Mouse (Mus musculus) heart, embryonic 12.5 days (tissue): ENCODE data around the gene Dhx33. TPM values are rescaled to one million over a fixed set of nuclear protein-coding genes. Genes with fewer than 3 reads are reported as not detected.

Source experiments
- ATAC-seq: fragments of 200-750 bp; cut with Nextera tagmentation; 2 replicates; pipeline ENCODE4 v1.8.0; 2017; ENCODE audit warnings: moderate TSS enrichment, moderate library complexity; ENCODE audit not compliant: insufficient number of reproducible peaks, low FRiP score
- H3K27ac ChIP-seq: fragments of 300-500 bp; sonication (generic); 2 replicates; pipeline ENCODE4 v1.5.1; 2016; ENCODE audit warnings: mild to moderate bottlenecking, moderate library complexity; ENCODE audit not compliant: poor library complexity, severe bottlenecking
- H3K27me3 ChIP-seq: fragments of 300-500 bp; sonication (generic); replicated peaks from 2 replicates; pipeline ENCODE4 v1.6.1; 2016; ENCODE audit warnings: mild to moderate bottlenecking, moderate library complexity
- H3K36me3 ChIP-seq: fragments of 300-500 bp; sonication (generic); 2 replicates; pipeline ENCODE4 v1.6.1; 2016; ENCODE audit warnings: mild to moderate bottlenecking, moderate library complexity
- H3K4me1 ChIP-seq: fragments of 300-500 bp; sonication (generic); replicated peaks from 2 replicates; pipeline ENCODE4 v1.6.1; 2016; ENCODE audit warnings: mild to moderate bottlenecking
- H3K4me2 ChIP-seq: fragments of 300-500 bp; sonication (generic); 2 replicates; pipeline ENCODE4 v1.6.1; 2016; ENCODE audit warnings: mild to moderate bottlenecking, moderate library complexity
- H3K4me3 ChIP-seq: fragments of 300-500 bp; sonication (generic); 2 replicates; pipeline ENCODE4 v1.5.1; 2016; ENCODE audit warnings: mild to moderate bottlenecking
- H3K9ac ChIP-seq: fragments of 300-500 bp; sonication (generic); 2 replicates; pipeline ENCODE4 v1.6.1; 2016; ENCODE audit warnings: mild to moderate bottlenecking, moderate library complexity
- H3K9me3 ChIP-seq: fragments of 300-500 bp; sonication (generic); replicated peaks from 2 replicates; pipeline ENCODE4 v1.6.1; 2016; ENCODE audit warnings: mild to moderate bottlenecking, moderate library complexity
- WGBS: fragments of 180-500 bp; shearing (Covaris S2); methylation state at CpG from one replicate; pipeline ENCODE4 v1.1.7; 2016; 5-methylcytosine and 5-hydroxymethylcytosine counted together
- polyA plus RNA-seq: library from polyadenylated mRNA; unstranded; fragments of >200 nt; fragmentation: Nextera tagmentation; extraction: Ambion mirVana; gene quantifications from 2 replicates; pipeline ENCODE4 v1.2.1, GENCODE M21; 2016

Dhx33 gene
- polyA plus RNA-seq, 1 experiment from 2014 or later, result 18.8 TPM

- no peak overlapping the region for H3K4me3 ChIP-seq
- no peaks in the 10 kb centered on the region for H3K9me3 ChIP-seq
- no peak overlapping the region for H3K4me2 ChIP-seq
- H3K36me3 ChIP-seq, result peaks cover 92% of the 10 kb centered on the region
- no peaks in the 10 kb centered on the region for H3K27me3 ChIP-seq
- H3K27ac ChIP-seq, result no peak overlapping the region
- no peak overlapping the region for H3K9ac ChIP-seq
- WGBS, result 76% methylated on average over 5 of the region's 5 CpGs
- no peaks in the 10 kb centered on the region for H3K4me1 ChIP-seq
- no peak for ATAC-seq
These were observed 43.3 kb downstream of the Dhx33 start for GRCm38 (mm10) chr11:70960786-70961554.

GRCm38 (mm10) chr11:70954711-70955110 lies 49.5 kb downstream of the Dhx33 start:
- no peak overlapping the region for H3K27ac ChIP-seq
- H3K9ac ChIP-seq, result no peak overlapping the region
- H3K4me1 ChIP-seq, result no peaks in the 10 kb centered on the region
- peaks cover 91% of the 10 kb centered on the region for H3K36me3 ChIP-seq
- H3K4me3 ChIP-seq, result no peak overlapping the region
- no peak overlapping the region for H3K4me2 ChIP-seq
- no peaks in the 10 kb centered on the region for H3K9me3 ChIP-seq
- WGBS, result 85% methylated on average over 4 of the region's 4 CpGs
- no peaks in the 10 kb centered on the region for H3K27me3 ChIP-seq
- no peak for ATAC-seq

- H3K27ac ChIP-seq, result no peak overlapping the region
- H3K4me2 ChIP-seq, result no peak overlapping the region
- no peaks in the 10 kb centered on the region for H3K4me1 ChIP-seq
- 84% methylated on average over 4 of the region's 4 CpGs for WGBS
- H3K9me3 ChIP-seq, result no peaks in the 10 kb centered on the region
- H3K9ac ChIP-seq, result no peak overlapping the region
- ATAC-seq, result no peak
- peaks cover 91% of the 10 kb centered on the region for H3K36me3 ChIP-seq
- H3K4me3 ChIP-seq, result no peak overlapping the region
- H3K27me3 ChIP-seq, result no peaks in the 10 kb centered on the region
These were observed 59.1 kb downstream of the Dhx33 start for GRCm38 (mm10) chr11:70944935-70945817.

- no peak overlapping the region for H3K4me2 ChIP-seq
- peaks cover 91% of the 10 kb centered on the region for H3K36me3 ChIP-seq
These were observed 60.6 kb downstream of the Dhx33 start for GRCm38 (mm10) chr11:70943651-70944050.

GRCm38 (mm10) chr11:70942596-70942995 lies 61.6 kb downstream of the Dhx33 start:
- ATAC-seq, result no peak
- Histone ChIP-seq H3K9ac (no peak overlapping the region), H3K36me3 (peaks cover 89% of the 10 kb centered on the region), H3K4me3 (no peak overlapping the region), H3K4me1 (no peaks in the 10 kb centered on the region), H3K27me3 (no peaks in the 10 kb centered on the region), H3K27ac (no peak overlapping the region), H3K4me2 (no peak overlapping the region), H3K9me3 (no peaks in the 10 kb centered on the region)
- 76% methylated on average over 1 of the region's 1 CpGs for WGBS

More at GRCm38 (mm10) chr11:70943651-70944050, 60.6 kb downstream of the Dhx33 start:
- ATAC-seq, result no peak
- Histone ChIP-seq H3K4me3 (no peak overlapping the region), H3K9me3 (no peaks in the 10 kb centered on the region), H3K4me1 (no peaks in the 10 kb centered on the region), H3K9ac (no peak overlapping the region), H3K27ac (no peak overlapping the region), H3K27me3 (no peaks in the 10 kb centered on the region)
- WGBS, result 94% methylated on average over 7 of the region's 7 CpGs

GRCm38 (mm10) chr11:70935316-70935715 lies 68.9 kb downstream of the Dhx33 start:
- Histone ChIP-seq H3K4me2 (no peak overlapping the region), H3K4me1 (no peaks in the 10 kb centered on the region), H3K36me3 (peaks cover 77% of the 10 kb centered on the region), H3K9me3 (no peaks in the 10 kb centered on the region), H3K9ac (no peak overlapping the region), H3K4me3 (no peak overlapping the region), H3K27me3 (no peaks in the 10 kb centered on the region), H3K27ac (no peak overlapping the region)
- 87% methylated on average over 7 of the region's 7 CpGs for WGBS
- ATAC-seq, result no peak

Other genes starting within 250 kb of the Dhx33 start
- gene Zfp3, start 240.2 kb downstream of the Dhx33 start, polyA plus RNA-seq, result 7.3 and 8.3 TPM in 2 replicates
- not detected in 2 replicates for gene Scimp, start 191.9 kb downstream of the Dhx33 start, polyA plus RNA-seq
- gene Rabep1, start 159.7 kb downstream of the Dhx33 start, polyA plus RNA-seq, result 33.3 and 35.1 TPM in 2 replicates
- gene Nup88, start 34.5 kb downstream of the Dhx33 start, polyA plus RNA-seq, result 118 and 120 TPM in 2 replicates
- gene Rpain, start 34.2 kb downstream of the Dhx33 start, polyA plus RNA-seq, result 49.0 and 51.2 TPM in 2 replicates
- 293 and 299 TPM in 2 replicates for gene C1qbp, start 21.4 kb downstream of the Dhx33 start, polyA plus RNA-seq
- 25.5 and 27.3 TPM in 2 replicates for gene Mis12, start 15.2 kb upstream of the Dhx33 start, polyA plus RNA-seq
- 35.2 and 40.9 TPM in 2 replicates for gene Derl2, start 15.4 kb upstream of the Dhx33 start, polyA plus RNA-seq
- gene 6330403K07Rik, start 29.1 kb upstream of the Dhx33 start, polyA plus RNA-seq, result 42.9 and 44.4 TPM in 2 replicates
- not detected in 2 replicates for gene Nlrp1a, start 140.3 kb upstream of the Dhx33 start, polyA plus RNA-seq
- not detected in 2 replicates for gene Nlrp1b, start 226.3 kb upstream of the Dhx33 start, polyA plus RNA-seq